Mouse (Mus musculus) cerebellum, postnatal 10 days (tissue): ENCODE measurements around the gene Crb3.
"Not testable (repeated sequence)": the region's sequence is repeated elsewhere in the genome, so short reads cannot be mapped to it uniquely, and the experiment has no call there.

ENCODE experiments used
- DNase-seq, 2 experiments: peaks; one replicate each; pipeline ENCODE4 v3.0.0; 2021; ENCODE audit warnings: mixed read lengths in 2 of 2

The Crb3 gene

GRCm38 (mm10) chr17:57058891-57059485, at the start of gene Crb3:
Crb3 (plus strand) TSS chr17:57059105.
- peak; percentile 71 to 75 for DNase-seq

GRCm38 (mm10) chr17:57010911-57011235, 48.0 kb upstream of the Crb3 start:
- no peak for DNase-seq

GRCm38 (mm10) chr17:57011236-57012141, 47.4 kb upstream of the Crb3 start, which contains the start of the genes Gtf2f1 and Gm17949:
Gtf2f1 (minus strand) TSS chr17:57011288.
Gm17949 (plus strand) TSS chr17:57011469.
- DNase-seq: peak; percentile 98 to 99

- DNase-seq: peak in 1 of 2 experiments; percentile 35
These were observed 46.6 kb upstream of the Crb3 start for GRCm38 (mm10) chr17:57012245-57012795.

GRCm38 (mm10) chr17:57019693-57020092, 39.2 kb upstream of the Crb3 start:
- no peak for DNase-seq

GRCm38 (mm10) chr17:57020960-57021359, 37.9 kb upstream of the Crb3 start:
- no peak for DNase-seq

GRCm38 (mm10) chr17:57027471-57027870, 31.4 kb upstream of the Crb3 start:
- DNase-seq: no peak

GRCm38 (mm10) chr17:57029691-57030090, 29.2 kb upstream of the Crb3 start:
- no peak for DNase-seq

- DNase-seq: peak; percentile 82 to 98
These were observed 27.8 kb upstream of the Crb3 start, which contains the start of gene Khsrp for GRCm38 (mm10) chr17:57030931-57031660. Khsrp (minus strand) TSS chr17:57031522.

GRCm38 (mm10) chr17:57031661-57032420, 27.1 kb upstream of the Crb3 start:
- DNase-seq: peak; percentile 99 to 100

- no peak for DNase-seq
These were observed 26.1 kb upstream of the Crb3 start for GRCm38 (mm10) chr17:57032854-57033253.

GRCm38 (mm10) chr17:57038978-57039377, 19.9 kb upstream of the Crb3 start:
- no peak for DNase-seq

- no peak for DNase-seq
These were observed 17.4 kb upstream of the Crb3 start, which contains the start of gene Slc25a41 for GRCm38 (mm10) chr17:57041554-57041953. Slc25a41 (minus strand) TSS chr17:57041654.

- DNase-seq: peak in 1 of 2 experiments; percentile 47
These were observed 11.5 kb upstream of the Crb3 start for GRCm38 (mm10) chr17:57047406-57047805.

GRCm38 (mm10) chr17:57048816-57049215, 10.1 kb upstream of the Crb3 start:
- no peak for DNase-seq

- not testable (repeated sequence) for DNase-seq
These were observed 7.2 kb upstream of the Crb3 start for GRCm38 (mm10) chr17:57051679-57052078.

GRCm38 (mm10) chr17:57056246-57056645, 2.7 kb upstream of the Crb3 start:
- no peak for DNase-seq

GRCm38 (mm10) chr17:57059486-57059977, 627 bp downstream of the Crb3 start, which contains the start of gene Slc25a23:
Slc25a23 (minus strand) TSS chr17:57059863.
- DNase-seq: peak; percentile 91 to 93

- peak; percentile 97 for DNase-seq
These were observed 1.4 kb downstream of the Crb3 start for GRCm38 (mm10) chr17:57060231-57060801.

- DNase-seq: no peak
These were observed 2.2 kb downstream of the Crb3 start for GRCm38 (mm10) chr17:57061069-57061468.

- peak; percentile 63 to 67 for DNase-seq
These were observed 3.2 kb downstream of the Crb3 start for GRCm38 (mm10) chr17:57062011-57062521.
